Mouse (Mus musculus) liver, embryonic 14.5 days (tissue): ENCODE data around the gene Pcbp2. TPM values are rescaled to one million over a fixed set of nuclear protein-coding genes. Genes with fewer than 3 reads are reported as not detected.
A peak's percentile ranks its signal among the peaks of the same experiment; 100 is the strongest.

Source experiments
- ATAC-seq: fragments of 200-750 bp; cut with Nextera tagmentation; 2 replicates; pipeline ENCODE4 v1.8.0; 2017; ENCODE audit warnings: moderate number of reproducible peaks, mild to moderate bottlenecking, moderate library complexity; ENCODE audit not compliant: insufficient read depth
- DNase-seq, 3 experiments: peaks; one replicate each; pipeline ENCODE4 v3.0.0-alpha.2; 2012 to 2013; ENCODE audit warnings: low read depth in 3 of 3, low spot score in 3 of 3
- H3K27ac ChIP-seq: fragments of 300-500 bp; sonication (generic); 2 replicates; pipeline ENCODE4 v1.5.1; 2014; ENCODE audit warnings: moderate library complexity, mild to moderate bottlenecking, control low read depth, inconsistent platforms
- H3K27me3 ChIP-seq: fragments of 300-500 bp; sonication (generic); 2 replicates; pipeline ENCODE4 v1.6.1; 2014; ENCODE audit warnings: mild to moderate bottlenecking, low read length, moderate library complexity; ENCODE audit not compliant: control insufficient read depth, insufficient read depth
- H3K36me3 ChIP-seq: fragments of 300-500 bp; sonication (generic); replicated peaks from 2 replicates; pipeline ENCODE4 v1.6.1; 2014; ENCODE audit warnings: low read depth; ENCODE audit not compliant: control insufficient read depth, insufficient read depth
- H3K4me1 ChIP-seq, 2 experiments: fragments of 200-500 bp in 1 of 2; fragments of 300-500 bp in 1 of 2; sonication (generic) in 1 of 2; replicated peaks; 2 replicates each; pipeline ENCODE4 v1.6.1; 2012 to 2014; ENCODE audit warnings: antibody characterized with exemption in 1 of 2, inconsistent platforms in 1 of 2, low read length in 1 of 2; ENCODE audit not compliant: control insufficient read depth in 2 of 2, insufficient read depth in 2 of 2
- H3K4me2 ChIP-seq: fragments of 300-500 bp; sonication (generic); 2 replicates; pipeline ENCODE4 v1.6.1; 2014; ENCODE audit warnings: low read depth, mild to moderate bottlenecking, control low read depth, moderate library complexity
- H3K4me3 ChIP-seq, 2 experiments: fragments of 200-500 bp in 1 of 2; fragments of 300-500 bp in 1 of 2; sonication (generic) in 1 of 2; 2 replicates each; pipeline ENCODE4 v1.5.1; 2012 to 2014; ENCODE audit warnings: low read depth in 2 of 2, low read length in 2 of 2, mild to moderate bottlenecking in 2 of 2, control low read depth in 1 of 2, inconsistent platforms in 1 of 2, moderate library complexity in 1 of 2; ENCODE audit not compliant: insufficient read depth in 1 of 2
- H3K9ac ChIP-seq: fragments of 300-500 bp; sonication (generic); replicated peaks from 2 replicates; pipeline ENCODE4 v1.6.1; 2014; ENCODE audit warnings: mild to moderate bottlenecking, control low read depth, moderate library complexity
- H3K9me3 ChIP-seq: fragments of 300-500 bp; sonication (generic); 2 replicates; pipeline ENCODE4 v1.6.1; 2016; ENCODE audit warnings: low read length, mixed read lengths; ENCODE audit not compliant: control insufficient read depth
- CTCF ChIP-seq: IDR thresholded peaks from 2 replicates; pipeline ENCODE4 v1.5.1; 2016; ENCODE audit warnings: antibody characterized with exemption, low read depth, control low read depth
- EP300 ChIP-seq: IDR thresholded peaks from 2 replicates; pipeline ENCODE4 v1.6.1; 2016; ENCODE audit warnings: antibody characterized with exemption, low read depth
- WGBS: fragments of 180-500 bp; shearing (Covaris S2); extraction: QIAGEN DNeasy Blood & Tissue Kit; methylation state at CpG from one replicate; pipeline ENCODE4 v1.1.7; 2014; ENCODE audit not compliant: insufficient replicate concordance; 5-methylcytosine and 5-hydroxymethylcytosine counted together
- polyA plus RNA-seq, 2 experiments: library from polyadenylated mRNA; depleted of rRNA in 1 of 2; stranded (reverse) in 1 of 2; unstranded in 1 of 2; fragments of >200 nt; fragmentation: Nextera tagmentation in 1 of 2; extraction: Ambion mirVana in 1 of 2; gene quantifications; 2 replicates each; pipeline versions ENCODE4 v1.2.1 to v1.2.3; 2012 to 2014

The Pcbp2 gene
- polyA plus RNA-seq, 2 experiments = 93.3 to 221 TPM

GRCm38 (mm10) chr15:102501084-102501814 is 30.9 kb downstream of the Pcbp2 start:
- Histone ChIP-seq H3K9me3 (no peaks in the 10 kb centered on the region), H3K36me3 (peaks cover 64% of the 10 kb centered on the region), H3K27me3 (no peaks in the 10 kb centered on the region), H3K27ac (no peak overlapping the region), H3K4me2 (no peak overlapping the region), H3K4me1 (peaks cover 0 to 2% of the 10 kb centered on the region in 2 experiments; a peak in 1 of 4 replicates), H3K9ac (no peak overlapping the region), H3K4me3 (no peak overlapping the region)
- ATAC-seq (peak; percentile 7; the same call in 1 of the 2 replicates), DNase-seq (no peak)
- 86% methylated on average over 19 of the region's 19 CpGs for WGBS
- TF ChIP-seq CTCF (no peak), EP300 (no peak)

DNA sequence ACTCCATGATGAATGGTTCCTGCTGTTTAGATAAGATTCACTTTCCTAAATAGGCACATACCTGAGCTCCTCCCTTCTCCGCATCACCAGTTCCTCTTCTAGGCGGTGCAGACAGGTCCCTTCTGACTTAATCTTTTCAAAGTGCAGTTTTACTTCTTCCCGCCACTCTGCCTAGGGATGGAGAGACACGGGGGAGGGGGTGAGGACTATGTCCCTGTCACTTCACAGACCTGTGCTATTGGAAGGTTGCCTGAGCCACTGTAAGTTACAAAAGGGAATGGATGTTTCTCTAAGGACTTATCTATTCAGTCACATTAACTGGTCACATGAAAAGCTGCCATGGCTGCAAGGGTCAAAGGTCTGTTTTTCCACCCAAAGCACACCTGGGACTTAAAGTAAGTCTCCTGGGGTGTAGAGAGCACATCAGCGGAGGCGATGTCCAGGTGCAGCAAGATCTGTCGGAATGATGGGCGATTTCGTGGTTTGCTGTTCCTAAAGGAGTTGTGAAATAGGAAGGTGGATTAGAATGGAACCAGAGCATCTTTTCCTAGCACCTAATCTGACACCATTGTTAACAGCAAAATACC is 32.0 kb downstream of the Pcbp2 start:
- no peak overlapping the region for H3K27ac ChIP-seq
- no peak overlapping the region for H3K4me3 ChIP-seq
- DNase-seq (no peak), ATAC-seq (no peak)
- H3K4me1 ChIP-seq = peaks cover 0 to 2% of the 10 kb centered on the region in 2 experiments; a peak in 1 of 4 replicates
- no peaks in the 10 kb centered on the region for H3K9me3 ChIP-seq
- H3K36me3 ChIP-seq = peaks cover 56% of the 10 kb centered on the region
- H3K9ac ChIP-seq = no peak overlapping the region
- H3K27me3 ChIP-seq = no peaks in the 10 kb centered on the region
- TF ChIP-seq EP300 (no peak), CTCF (no peak)
- H3K4me2 ChIP-seq = no peak overlapping the region
- WGBS = 78% methylated on average over 9 of the region's 9 CpGs

GRCm38 (mm10) chr15:102503447-102503846 is 33.1 kb downstream of the Pcbp2 start, which contains the start of gene Gm10337:
TSS of gene Gm10337 (plus strand) at chr15:102503722.
- Histone ChIP-seq H3K4me1 (peaks cover 0 to 2% of the 10 kb centered on the region in 2 experiments; a peak in 1 of 4 replicates), H3K4me3 (no peak within 1 kb of the TSS), H3K36me3 (peaks cover 45% of the 10 kb centered on the region), H3K9me3 (no peaks in the 10 kb centered on the region), H3K9ac (no peak within 1 kb of the TSS), H3K4me2 (no peak within 1 kb of the TSS), H3K27ac (no peak within 1 kb of the TSS), H3K27me3 (no peaks in the 10 kb centered on the region)
- DNase-seq (no peak), ATAC-seq (no peak)
- WGBS = 89% methylated on average over 1 of the region's 1 CpGs
- TF ChIP-seq CTCF = no peak
- TF ChIP-seq EP300 = no peak

GRCm38 (mm10) chr15:102503924-102504782 is 33.8 kb downstream of the Pcbp2 start:
- H3K9ac ChIP-seq = no peak overlapping the region
- TF ChIP-seq EP300 (no peak), CTCF (no peak)
- ATAC-seq = no peak
- H3K4me1 ChIP-seq = peaks cover 0 to 2% of the 10 kb centered on the region in 2 experiments; a peak in 1 of 4 replicates
- H3K27ac ChIP-seq = no peak overlapping the region
- no peak for DNase-seq
- H3K4me2 ChIP-seq = no peak overlapping the region
- no peaks in the 10 kb centered on the region for H3K9me3 ChIP-seq
- H3K36me3 ChIP-seq = peaks cover 40% of the 10 kb centered on the region
- 84% methylated on average over 9 of the region's 9 CpGs for WGBS
- H3K27me3 ChIP-seq = no peaks in the 10 kb centered on the region
- H3K4me3 ChIP-seq = no peak overlapping the region
